In genomic region chr14:77647017-77647416, GRCm38 (mm10) we compare ENCODE assay signal across 24 mouse cellular contexts.
DNase-seq lines count a peak whose midpoint lies in the region; ATAC-seq and TF ChIP-seq lines count a peak whose summit lies in the region.
"Had no signal": no experiment of that assay in that cellular context is flagged by ENCODE, and none has a peak within 500 bp of the region (broad histone marks: within the 10 kb centered on the region; RNA-seq: fewer than 3 reads in every experiment).

No protein-coding gene starts in this region.

- ATAC-seq in frontal cortex, adult (ENCODE audit: low TSS enrichment), result peak; percentile 71; the same call in 1 of the 2 replicates
- ATAC-seq in megakaryocyte progenitor cell, adult 5-6 weeks (replicated peaks; ENCODE audit: poor library complexity), result no peak
- ATAC-seq: activated CD4-positive, CD25-positive, alpha-beta regulatory T cell, adult 4 months; forebrain, embryonic 13.5 days; forebrain, embryonic 16.5 days had no signal

- 0 out of 2 replicates have a peak overlapping the region, but pooled peaks have one; percentile 32 for H3K27ac ChIP-seq in layer of hippocampus, adult 2 months
- H3K27ac ChIP-seq: forebrain, embryonic 13.5 days; gastrocnemius, adult 2 months; heart, embryonic 13.5 days; hindbrain, embryonic 14.5 days had no signal

- no peak for TF ChIP-seq CTCF in layer of hippocampus, adult 2 months (conservative IDR thresholded peaks at IDR 0.05)

- H3K4me3 ChIP-seq in layer of hippocampus, adult 2 months, result no peak overlapping the region
- H3K4me3 ChIP-seq: forebrain, embryonic 10.5 days; forebrain, embryonic 13.5 days; gastrocnemius, adult 2 months; heart, embryonic 10.5 days; heart, embryonic 13.5 days had no signal

- DNase-seq in frontal cortex, postnatal 25 days (ENCODE audit: low spot score in 2 of 2), result no peak
- DNase-seq in layer of hippocampus, adult 2 months (ENCODE audit: low spot score in 2 of 2), result no peak
- DNase-seq in layer of hippocampus, postnatal 10 days (ENCODE audit: low spot score in 2 of 2), result no peak
- peak; percentile 30 to 50 for DNase-seq in right cerebral cortex, adult 2 months (ENCODE audit: low spot score in 2 of 2)
- DNase-seq in right cerebral cortex, postnatal 4 days, result no peak
- DNase-seq: adrenal gland, adult 8-10 months; adrenal gland, postnatal 25 days; cerebellum, adult 18-20 months; cerebellum, adult 9-10 months; cerebellum, postnatal 14 days; gastrocnemius, adult 2 months; gastrocnemius, postnatal 14 days; heart, adult 18-20 months; heart, postnatal 14 days; heart, postnatal 4 days had no signal

Comparison
In these comparisons a context has a peak if more than half of its experiments do, and no peak if none do; other contexts are left out.
1. DNase-seq: peak in right cerebral cortex, adult 2 months (2 of 2); none in frontal cortex, postnatal 25 days (0 of 2), layer of hippocampus, adult 2 months (0 of 2), layer of hippocampus, postnatal 10 days (0 of 2) and right cerebral cortex, postnatal 4 days (single experiment).